Mouse (Mus musculus) embryonic stem cell, embryonic (primary cell): ENCODE data around the gene Ugt1a10.
"Not testable (repeated sequence)": the region's sequence is repeated elsewhere in the genome, so short reads cannot be mapped to it uniquely, and the experiment has no call there.

ENCODE experiments used
- CTCF ChIA-PET, 4 experiments: fragments of 300-600 bp in 2 of 4; fragments of 350-600 bp in 2 of 4; sonication (Branson Sonifier 250); formaldehyde crosslinking; loops; one replicate each; lab custom pipeline; 2022; ENCODE audit warnings: inconsistent platforms in 2 of 4; lab: Charles Lee
- POLR2A ChIA-PET, 4 experiments: fragments of 300-600 bp in 2 of 4; fragments of 350-600 bp in 2 of 4; sonication (Branson Sonifier 250); formaldehyde crosslinking; loops; one replicate each; lab custom pipeline; 2022; ENCODE audit warnings: antibody characterized with exemption in 4 of 4, inconsistent platforms in 1 of 4; lab: Charles Lee

The Ugt1a10 gene

GRCm38 (mm10) chr1:88133908-88134456 is 78.8 kb downstream of the Ugt1a10 start:
- POLR2A ChIA-PET = no interaction called here
- CTCF ChIA-PET = interaction anchor here in 2 of 4 experiments (0.6 kb wide), 2 partner anchors 14 to 274 kb away, joined by 3 read pairs; no protein-coding TSS in a partner anchor

DNA sequence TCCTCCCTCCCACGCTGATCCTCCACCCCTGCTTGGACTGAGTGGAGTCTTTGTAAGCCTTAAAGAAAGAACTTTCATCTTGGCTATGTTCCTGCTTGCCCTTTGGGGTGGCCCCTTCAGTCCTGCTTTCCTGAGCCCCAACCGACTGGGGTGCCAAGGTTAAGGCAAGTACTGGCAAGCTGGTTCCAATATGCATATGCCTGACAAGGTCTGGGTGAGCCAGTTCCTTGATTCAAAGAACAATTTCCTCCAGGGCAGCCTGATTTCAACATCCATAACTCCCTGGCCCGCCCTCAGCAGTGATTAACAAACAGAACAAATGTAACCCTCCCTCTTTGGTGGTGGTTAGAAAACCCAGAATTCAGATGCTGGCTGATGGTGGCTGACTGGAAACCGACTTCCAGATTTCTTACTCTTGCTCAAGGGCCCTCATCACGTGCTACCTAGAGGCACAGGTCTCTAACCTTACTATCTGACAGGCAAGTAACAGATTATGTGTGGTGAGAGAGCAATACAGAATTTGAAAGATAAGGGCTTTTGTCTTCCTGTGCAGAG is 79.3 kb downstream of the Ugt1a10 start, which contains the start of gene Ugt1a6a:
TSS of gene Ugt1a6a (plus strand) at position 353 of the 555 bp plus-strand sequence.
- CTCF ChIA-PET, POLR2A ChIA-PET: not testable (repeated sequence)

DNA sequence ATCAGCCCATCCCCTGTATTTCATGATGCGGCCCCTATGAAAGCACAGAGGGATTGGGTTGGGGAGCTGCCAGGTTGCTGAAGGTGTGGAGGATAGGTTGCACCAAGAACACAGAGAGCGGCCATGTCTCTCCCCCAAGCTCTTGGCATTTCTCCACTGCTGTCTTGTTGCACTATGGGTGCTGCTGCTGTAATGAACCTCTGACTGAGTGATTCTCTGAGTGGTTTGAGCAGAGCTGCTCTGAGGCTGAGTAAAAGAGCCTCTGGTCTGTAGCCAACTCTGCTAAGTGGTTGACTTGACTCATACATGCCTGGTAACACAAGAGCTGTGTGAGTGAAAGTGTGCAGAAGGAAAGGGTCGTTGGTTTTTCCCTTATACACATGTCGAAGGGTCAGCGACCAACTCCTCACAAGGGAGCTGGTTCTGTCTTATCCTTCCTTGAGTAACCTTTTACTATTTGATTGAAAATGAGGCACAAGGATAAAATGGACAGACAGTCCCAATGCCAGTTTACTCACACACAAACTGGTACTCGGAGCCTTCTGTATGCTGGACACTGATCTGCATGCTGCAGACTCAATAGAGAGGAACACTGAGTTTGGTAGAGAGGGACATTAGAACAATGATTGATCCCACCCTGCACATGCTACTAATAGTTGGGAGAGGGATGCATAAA is 80.2 kb downstream of the Ugt1a10 start:
- POLR2A ChIA-PET = interaction anchor here in 1 of 4 experiments (0.6 kb wide), 1 partner anchor 31 kb away, joined by 3 read pairs; no protein-coding TSS in a partner anchor
- CTCF ChIA-PET = not testable (repeated sequence)

DNA sequence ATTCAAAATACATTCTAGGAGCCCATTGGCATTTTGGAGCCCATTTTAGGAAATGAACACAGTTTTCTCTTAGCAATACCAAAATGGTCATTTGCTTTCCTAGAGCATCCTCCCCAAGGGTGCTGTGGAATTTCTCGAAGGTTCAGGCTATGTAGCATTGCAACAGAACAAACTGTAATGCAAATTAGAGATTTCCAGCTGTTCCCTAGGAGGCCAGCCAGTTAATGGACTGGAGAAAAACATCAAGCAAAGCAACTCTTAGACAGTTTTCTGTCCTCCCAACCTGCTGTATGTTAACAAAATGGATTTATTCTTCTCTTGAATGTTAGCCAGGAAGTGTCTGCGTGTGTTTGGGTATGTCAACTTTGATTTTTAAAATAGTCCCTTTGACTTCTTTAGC is 81.5 kb downstream of the Ugt1a10 start:
- POLR2A ChIA-PET = no interaction called here
- CTCF ChIA-PET = interaction anchor here in 1 of 4 experiments (1.4 kb wide), 1 partner anchor 31 kb away, joined by 3 read pairs; no protein-coding TSS in a partner anchor

DNA sequence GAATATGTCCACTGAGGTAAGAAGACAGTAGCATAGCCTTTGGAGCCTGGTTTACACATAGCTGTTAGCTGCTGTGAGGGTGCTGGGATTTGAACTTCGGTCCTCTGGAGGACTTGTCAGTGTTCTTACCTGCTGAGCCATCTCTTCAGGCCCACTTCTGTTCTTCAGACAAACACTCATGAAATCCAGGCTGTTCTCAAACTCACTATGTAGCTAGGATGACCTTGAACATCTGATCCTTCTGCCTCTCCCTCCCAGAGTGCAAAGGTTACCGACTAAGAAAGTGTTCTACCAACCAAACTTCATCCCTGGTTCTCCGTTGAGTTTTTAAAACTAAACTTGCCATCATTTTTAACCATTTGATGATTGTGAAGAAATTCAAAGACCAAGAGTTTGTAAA is 82.1 kb downstream of the Ugt1a10 start:
- ChIA-PET CTCF (interaction anchor here in 1 of 4 experiments (1.4 kb wide), 1 partner anchor 31 kb away, joined by 3 read pairs; no protein-coding TSS in a partner anchor), POLR2A (no interaction called here)

DNA sequence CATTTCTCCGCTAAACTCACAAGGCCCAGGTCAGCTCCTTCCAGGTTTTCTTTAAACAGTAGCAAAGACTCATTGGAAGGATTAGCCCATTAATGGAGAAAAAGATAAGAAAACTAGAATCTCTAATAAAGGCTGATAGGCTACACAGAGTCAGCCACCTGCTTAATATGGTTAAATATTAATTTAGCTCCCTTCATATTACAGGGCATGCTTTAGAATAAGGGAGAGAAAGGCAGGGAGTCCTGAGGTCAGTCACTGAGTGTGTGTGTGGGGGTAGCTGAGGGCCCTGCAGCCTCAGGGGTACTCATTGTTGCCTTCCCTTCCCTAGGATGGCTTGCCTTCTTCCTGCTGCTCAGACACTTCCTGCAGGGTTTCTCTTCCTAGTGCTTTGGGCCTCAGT is 83.0 kb downstream of the Ugt1a10 start:
- POLR2A ChIA-PET = no interaction called here
- CTCF ChIA-PET = interaction anchor here in 1 of 4 experiments (1.4 kb wide), 1 partner anchor 32 kb away, joined by 3 read pairs; no protein-coding TSS in a partner anchor

- POLR2A ChIA-PET, CTCF ChIA-PET: not testable (repeated sequence)
Measured at GRCm38 (mm10) chr1:88140492-88140891, 85.3 kb downstream of the Ugt1a10 start.

DNA sequence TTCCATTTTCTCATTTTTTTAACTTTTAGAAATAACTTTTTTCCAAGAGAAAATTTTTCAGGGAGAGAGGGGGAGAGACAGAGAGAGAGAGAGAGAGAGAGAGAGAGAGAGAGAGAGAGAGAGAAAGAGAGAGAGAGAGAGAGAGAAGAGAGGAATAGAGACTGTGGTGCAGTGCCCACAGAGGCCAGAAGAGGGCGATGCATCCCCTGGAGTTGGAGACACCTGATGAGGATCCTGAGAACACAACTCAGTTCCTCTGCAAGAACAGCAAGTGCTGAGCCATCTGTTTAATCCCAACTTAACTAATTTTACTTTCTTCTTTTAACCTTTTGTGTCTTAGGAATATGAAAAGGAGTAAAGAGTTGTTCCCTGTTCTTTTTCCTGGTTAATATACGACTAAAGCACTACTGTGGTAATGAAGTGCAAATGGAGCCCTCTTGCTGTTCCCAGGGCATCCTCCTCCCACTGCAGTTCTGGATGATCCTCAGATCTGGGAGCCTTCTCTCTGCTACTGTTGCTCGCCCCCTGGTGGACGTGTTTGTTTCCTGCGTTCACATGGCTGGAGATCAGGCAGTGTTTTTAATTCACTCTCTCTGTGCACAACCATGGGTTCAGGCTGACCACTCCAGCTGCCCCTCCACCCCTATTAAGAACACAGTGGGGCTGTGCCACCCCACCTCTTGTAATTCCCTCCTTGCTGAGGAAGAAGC is 88.9 kb downstream of the Ugt1a10 start:
- POLR2A ChIA-PET = interaction anchor here in 1 of 4 experiments (0.6 kb wide), 1 partner anchor 136 kb away, joined by 4 read pairs; the partner anchor contains the start of gene Usp40
- CTCF ChIA-PET = interaction anchor here in 3 of 4 experiments (0.6 to 1.1 kb wide), 3 partner anchors 25 to 729 kb away, joined by 5 to 10 read pairs (median 6); no protein-coding TSS in a partner anchor

- POLR2A ChIA-PET = not testable (repeated sequence)
- CTCF ChIA-PET = interaction anchor here in 2 of 4 experiments (0.6 to 1.1 kb wide), 2 partner anchors 142 to 168 kb away, joined by 3 to 5 read pairs; no protein-coding TSS in a partner anchor
Measured at GRCm38 (mm10) chr1:88145278-88145677, 90.1 kb downstream of the Ugt1a10 start.

DNA sequence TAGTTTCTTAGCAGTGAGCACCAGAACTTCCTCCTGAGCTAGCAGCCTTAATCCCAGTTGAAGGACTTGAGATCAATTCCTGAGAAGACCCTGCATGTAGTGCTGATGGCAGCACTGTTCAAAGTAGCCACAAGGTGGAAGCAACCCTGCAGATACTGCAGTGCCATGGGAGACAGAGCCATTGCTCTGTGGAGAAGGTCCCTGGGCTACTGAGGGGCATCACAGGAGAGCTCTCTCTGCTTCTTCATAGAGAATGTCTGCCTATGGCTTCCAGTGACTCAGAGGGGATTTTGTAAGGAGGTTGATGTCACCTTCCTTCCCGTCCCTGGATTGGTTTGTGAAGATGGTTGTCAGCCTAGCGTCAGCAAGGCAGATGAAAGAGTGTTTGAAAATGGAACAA is 94.9 kb downstream of the Ugt1a10 start:
- POLR2A ChIA-PET = not testable (repeated sequence)
- CTCF ChIA-PET = interaction anchor here in 1 of 4 experiments (0.6 to 1.3 kb wide), 4 partner anchors 23 to 137 kb away, joined by 3 to 4 read pairs (median 3); no protein-coding TSS in a partner anchor

DNA sequence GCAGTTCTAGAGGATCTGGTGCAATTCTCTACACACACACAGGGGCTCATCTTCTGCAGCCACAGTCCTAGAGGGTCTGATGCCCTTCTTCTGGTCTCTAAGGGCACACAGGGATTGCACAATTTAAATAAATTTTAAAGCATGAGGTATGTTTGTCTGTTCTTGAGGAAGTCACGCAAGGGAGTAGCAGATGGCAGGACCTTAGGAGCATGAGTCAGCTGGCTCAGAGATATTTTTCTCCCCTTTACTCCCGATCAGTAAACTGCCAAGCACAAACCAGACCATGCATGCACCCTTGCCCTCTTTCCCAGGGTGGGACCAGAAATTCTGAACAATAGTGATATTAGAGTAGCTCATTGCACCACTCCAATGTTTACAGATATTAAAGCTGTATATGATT is 103.2 kb downstream of the Ugt1a10 start:
- ChIA-PET POLR2A (no interaction called here), CTCF (no interaction called here)

DNA sequence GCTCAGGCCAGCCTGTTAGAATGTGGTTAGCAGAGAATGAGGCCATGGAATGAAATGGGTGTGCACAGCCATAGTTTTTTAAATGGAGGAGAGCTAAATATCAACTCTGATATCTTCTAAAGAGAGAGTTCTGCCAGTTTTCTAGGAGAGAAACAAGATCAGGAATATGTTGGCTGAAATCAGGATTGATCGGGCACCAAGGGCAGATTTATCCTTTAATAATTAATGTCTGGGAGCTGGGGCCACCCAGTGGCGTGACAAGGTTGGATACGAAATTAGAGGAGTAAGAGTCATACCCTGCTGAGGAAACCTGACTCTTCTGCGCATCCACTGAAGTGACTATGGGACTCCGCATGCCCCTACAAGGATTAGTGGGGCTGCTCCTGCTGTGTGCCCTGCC is 110.5 kb downstream of the Ugt1a10 start, which contains the start of gene Ugt1a5:
TSS of gene Ugt1a5 (plus strand) at position 302 of the 400 bp plus-strand sequence.
- CTCF ChIA-PET = no interaction called here
- POLR2A ChIA-PET = interaction anchor here in 1 of 4 experiments (1.3 kb wide), 1 partner anchor 10 kb away, joined by 4 read pairs; no protein-coding TSS in a partner anchor

GRCm38 (mm10) chr1:88172190-88172589 is 117.0 kb downstream of the Ugt1a10 start:
- CTCF ChIA-PET, POLR2A ChIA-PET: not testable (repeated sequence)

- POLR2A ChIA-PET = no interaction called here
- CTCF ChIA-PET = no interaction called here
Measured at GRCm38 (mm10) chr1:88179657-88180056, 124.5 kb downstream of the Ugt1a10 start.

DNA sequence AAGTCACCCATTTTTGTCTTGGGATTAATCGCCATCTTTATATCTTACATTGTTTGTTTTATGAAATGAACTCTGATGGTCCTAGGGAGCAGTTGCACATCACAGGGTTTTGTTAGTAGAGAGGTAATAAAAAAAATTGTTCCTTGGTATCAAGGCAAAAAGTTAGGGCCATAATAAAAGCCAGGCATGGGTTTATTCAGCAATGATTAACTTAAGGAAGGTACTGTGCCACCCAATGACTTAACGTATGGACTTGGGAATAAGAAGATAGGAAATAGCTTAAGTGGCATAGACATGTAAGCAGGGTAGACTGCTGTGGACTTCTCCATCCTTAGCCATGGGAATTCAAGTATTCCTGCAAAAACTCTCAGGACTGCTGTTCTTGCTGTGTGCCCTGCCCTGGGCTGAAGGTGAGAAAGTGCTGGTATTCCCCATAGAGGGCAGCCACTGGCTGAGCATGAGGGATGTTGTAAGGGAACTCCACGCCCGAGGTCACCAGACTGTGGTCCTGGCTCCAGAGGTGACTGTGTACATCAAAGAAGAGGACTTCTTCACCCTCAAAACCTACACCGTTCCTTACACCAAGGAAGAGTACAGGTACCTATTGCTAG is 131.2 kb downstream of the Ugt1a10 start:
- ChIA-PET CTCF (no interaction called here), POLR2A (no interaction called here)

GRCm38 (mm10) chr1:88192136-88192535 is 136.9 kb downstream of the Ugt1a10 start:
- ChIA-PET POLR2A (no interaction called here), CTCF (no interaction called here)

DNA sequence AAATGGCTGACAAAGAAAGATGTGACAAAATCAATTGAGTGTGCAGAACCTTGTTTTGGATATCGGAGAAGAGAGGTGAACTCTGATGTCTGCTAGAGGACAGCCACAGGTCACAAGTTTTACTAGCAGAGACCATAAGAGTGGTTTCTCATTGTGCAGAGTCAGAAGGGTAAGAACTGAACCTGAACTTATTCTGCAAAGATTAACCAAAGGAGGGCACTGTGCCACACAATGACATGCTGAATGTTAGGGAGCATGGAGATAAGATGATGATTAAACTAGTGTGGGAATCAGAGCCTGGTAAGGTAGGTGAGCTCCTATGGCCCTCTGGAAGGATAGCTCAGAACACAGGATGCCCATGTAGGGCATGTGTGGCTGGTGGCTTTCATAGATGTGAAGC is 140.5 kb downstream of the Ugt1a10 start:
- ChIA-PET CTCF (no interaction called here), POLR2A (interaction anchor here in 1 of 4 experiments (0.6 to 1.0 kb wide), 2 partner anchors 63 to 388 kb away, joined by 3 read pairs; no protein-coding TSS in a partner anchor)

GRCm38 (mm10) chr1:88197443-88197842 is 142.3 kb downstream of the Ugt1a10 start:
- CTCF ChIA-PET = no interaction called here
- POLR2A ChIA-PET = no interaction called here

DNA sequence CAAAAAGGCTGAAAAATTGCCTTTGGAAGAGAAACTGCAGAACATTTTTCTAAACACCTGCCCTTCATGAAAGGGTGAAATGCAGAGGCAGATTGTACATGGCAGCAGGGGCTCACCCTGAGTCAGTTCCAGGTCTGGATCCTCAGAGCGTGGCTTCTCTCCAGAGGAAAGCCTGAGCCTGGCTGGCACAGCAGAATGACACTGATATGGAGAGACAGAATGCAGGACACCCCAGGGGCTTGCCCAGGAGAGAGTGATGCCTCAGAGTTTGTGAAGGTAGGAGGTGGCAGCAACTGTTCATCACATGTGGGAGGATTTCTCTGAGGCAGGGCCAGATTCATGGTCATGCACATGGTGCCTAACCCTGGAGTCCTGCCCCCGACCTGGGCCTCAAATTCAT is 144.8 kb downstream of the Ugt1a10 start:
- ChIA-PET POLR2A (no interaction called here), CTCF (no interaction called here)
